Mouse (Mus musculus): Measurements from ENCODE around the gene Fbxl7. TPM values are rescaled to one million over a fixed set of nuclear protein-coding genes. Genes with fewer than 3 reads are reported as not detected.

Gene Fbxl7
- total and polyA plus RNA-seq, 2 experiments: 0.70 to 1.8 TPM

GRCm38 (mm10) chr15:26596239-26596638, 299.1 kb downstream of the Fbxl7 start:
- 83% methylated on average over 3 of the region's 3 CpGs for WGBS
- Histone ChIP-seq H3K79me2 (ENCODE audit: control insufficient read depth, insufficient read depth, low read length) (no peaks in the 10 kb centered on the region), H3K27ac (replicated peaks; ENCODE audit: insufficient read depth, low read depth, low read length) (no peak overlapping the region), H3K9ac (ENCODE audit: low read depth, low read length) (no peak overlapping the region), H3K27me3 (ENCODE audit: control insufficient read depth, insufficient read depth, low read length) (no peaks in the 10 kb centered on the region), H3K36me3 (ENCODE audit: control insufficient read depth, insufficient read depth, low read length) (no peaks in the 10 kb centered on the region), H3K4me3 (ENCODE audit: insufficient read depth, low read depth, low read length) (no peak overlapping the region), H3K4me1 (ENCODE audit: control insufficient read depth, insufficient read depth, low read length) (no peaks in the 10 kb centered on the region)
- no peak for DNase-seq (ENCODE audit: extremely low read depth, low read depth, low spot score)
- TF ChIP-seq POLR2A (IDR thresholded peaks at IDR 0.05; ENCODE audit: extremely low read depth, insufficient read depth, low read length): no peak
- no peak for TF ChIP-seq CTCF (IDR thresholded peaks at IDR 0.05; ENCODE audit: low read depth, low read length)

- Histone ChIP-seq H3K36me3 (ENCODE audit: control insufficient read depth, insufficient read depth, low read length) (no peaks in the 10 kb centered on the region), H3K27ac (replicated peaks; ENCODE audit: insufficient read depth, low read depth, low read length) (no peak overlapping the region), H3K27me3 (ENCODE audit: control insufficient read depth, insufficient read depth, low read length) (no peaks in the 10 kb centered on the region), H3K4me3 (ENCODE audit: insufficient read depth, low read depth, low read length) (no peak overlapping the region), H3K4me1 (ENCODE audit: control insufficient read depth, insufficient read depth, low read length) (no peaks in the 10 kb centered on the region), H3K9ac (ENCODE audit: low read depth, low read length) (no peak overlapping the region), H3K79me2 (ENCODE audit: control insufficient read depth, insufficient read depth, low read length) (no peaks in the 10 kb centered on the region)
- DNase-seq (ENCODE audit: extremely low read depth, low read depth, low spot score): no peak
- no peak for TF ChIP-seq CTCF (IDR thresholded peaks at IDR 0.05; ENCODE audit: low read depth, low read length)
- no peak for TF ChIP-seq POLR2A (IDR thresholded peaks at IDR 0.05; ENCODE audit: extremely low read depth, insufficient read depth, low read length)
- WGBS: 79% methylated on average over 8 of the region's 8 CpGs
Measured at GRCm38 (mm10) chr15:26579947-26580709, 315.3 kb downstream of the Fbxl7 start.

- Histone ChIP-seq H3K36me3 (ENCODE audit: control insufficient read depth, insufficient read depth, low read length) (no peaks in the 10 kb centered on the region), H3K4me1 (ENCODE audit: control insufficient read depth, insufficient read depth, low read length) (no peaks in the 10 kb centered on the region), H3K9ac (ENCODE audit: low read depth, low read length) (no peak overlapping the region), H3K4me3 (ENCODE audit: insufficient read depth, low read depth, low read length) (no peak overlapping the region), H3K27me3 (ENCODE audit: control insufficient read depth, insufficient read depth, low read length) (no peaks in the 10 kb centered on the region), H3K27ac (replicated peaks; ENCODE audit: insufficient read depth, low read depth, low read length) (no peak overlapping the region), H3K79me2 (ENCODE audit: control insufficient read depth, insufficient read depth, low read length) (no peaks in the 10 kb centered on the region)
- TF ChIP-seq POLR2A (IDR thresholded peaks at IDR 0.05; ENCODE audit: extremely low read depth, insufficient read depth, low read length): no peak
- DNase-seq (ENCODE audit: extremely low read depth, low read depth, low spot score): no peak
- 79% methylated on average over 1 of the region's 1 CpGs for WGBS
Measured at GRCm38 (mm10) chr15:26578500-26578899, 316.9 kb downstream of the Fbxl7 start.

GRCm38 (mm10) chr15:26566076-26566475, 329.3 kb downstream of the Fbxl7 start:
- no peak for TF ChIP-seq CTCF (IDR thresholded peaks at IDR 0.05; ENCODE audit: low read depth, low read length)
- no peak for TF ChIP-seq POLR2A (IDR thresholded peaks at IDR 0.05; ENCODE audit: extremely low read depth, insufficient read depth, low read length)
- no peak for DNase-seq (ENCODE audit: extremely low read depth, low read depth, low spot score)
- H3K79me2 ChIP-seq (ENCODE audit: control insufficient read depth, insufficient read depth, low read length): no peaks in the 10 kb centered on the region
- H3K4me1 ChIP-seq (ENCODE audit: control insufficient read depth, insufficient read depth, low read length): no peaks in the 10 kb centered on the region
- H3K27me3 ChIP-seq (ENCODE audit: control insufficient read depth, insufficient read depth, low read length): no peaks in the 10 kb centered on the region
- no peak overlapping the region for H3K27ac ChIP-seq (replicated peaks; ENCODE audit: insufficient read depth, low read depth, low read length)
- no peak overlapping the region for H3K9ac ChIP-seq (ENCODE audit: low read depth, low read length)
- H3K36me3 ChIP-seq (ENCODE audit: control insufficient read depth, insufficient read depth, low read length): no peaks in the 10 kb centered on the region
- WGBS: 82% methylated on average over 2 of the region's 2 CpGs
- no peak overlapping the region for H3K4me3 ChIP-seq (ENCODE audit: insufficient read depth, low read depth, low read length)

GRCm38 (mm10) chr15:26553620-26554019, 341.8 kb downstream of the Fbxl7 start:
- DNase-seq (ENCODE audit: extremely low read depth, low read depth, low spot score): no peak
- Histone ChIP-seq H3K27ac (replicated peaks; ENCODE audit: insufficient read depth, low read depth, low read length) (no peak overlapping the region), H3K9ac (ENCODE audit: low read depth, low read length) (no peak overlapping the region), H3K4me3 (ENCODE audit: insufficient read depth, low read depth, low read length) (no peak overlapping the region), H3K36me3 (ENCODE audit: control insufficient read depth, insufficient read depth, low read length) (no peaks in the 10 kb centered on the region), H3K27me3 (ENCODE audit: control insufficient read depth, insufficient read depth, low read length) (no peaks in the 10 kb centered on the region), H3K79me2 (ENCODE audit: control insufficient read depth, insufficient read depth, low read length) (no peaks in the 10 kb centered on the region), H3K4me1 (ENCODE audit: control insufficient read depth, insufficient read depth, low read length) (no peaks in the 10 kb centered on the region)
- 82% methylated on average over 10 of the region's 10 CpGs for WGBS
- no peak for TF ChIP-seq POLR2A (IDR thresholded peaks at IDR 0.05; ENCODE audit: extremely low read depth, insufficient read depth, low read length)
- no peak for TF ChIP-seq CTCF (IDR thresholded peaks at IDR 0.05; ENCODE audit: low read depth, low read length)

GRCm38 (mm10) chr15:26533997-26534700, 361.2 kb downstream of the Fbxl7 start:
- 78% methylated on average over 3 of the region's 3 CpGs for WGBS

More at GRCm38 (mm10) chr15:26533997-26534700, 361.2 kb downstream of the Fbxl7 start:
- Histone ChIP-seq H3K36me3 (ENCODE audit: control insufficient read depth, insufficient read depth, low read length) (no peaks in the 10 kb centered on the region), H3K4me3 (ENCODE audit: insufficient read depth, low read depth, low read length) (no peak overlapping the region), H3K9ac (ENCODE audit: low read depth, low read length) (no peak overlapping the region), H3K27ac (replicated peaks; ENCODE audit: insufficient read depth, low read depth, low read length) (no peak overlapping the region), H3K4me1 (ENCODE audit: control insufficient read depth, insufficient read depth, low read length) (no peaks in the 10 kb centered on the region), H3K79me2 (ENCODE audit: control insufficient read depth, insufficient read depth, low read length) (no peaks in the 10 kb centered on the region), H3K27me3 (ENCODE audit: control insufficient read depth, insufficient read depth, low read length) (no peaks in the 10 kb centered on the region)
- TF ChIP-seq CTCF (IDR thresholded peaks at IDR 0.05; ENCODE audit: low read depth, low read length): no peak
- no peak for DNase-seq (ENCODE audit: extremely low read depth, low read depth, low spot score)

Data from liver, adult 2 months (tissue).